Mouse (Mus musculus) midbrain, embryonic 16.5 days (tissue): Measurements from ENCODE around the gene Hoxa6. TPM values are rescaled to one million over a fixed set of nuclear protein-coding genes. Genes with fewer than 3 reads are reported as not detected.

Experiments used
- ATAC-seq: fragments of 200-750 bp; cut with Nextera tagmentation; 2 replicates; pipeline ENCODE4 v1.8.0; 2017; ENCODE audit warnings: moderate TSS enrichment
- H3K27ac ChIP-seq: fragments of 300-500 bp; sonication (generic); 2 replicates; pipeline ENCODE4 v1.5.1; 2014; ENCODE audit warnings: mild to moderate bottlenecking, low read length, mixed read lengths
- H3K27me3 ChIP-seq: fragments of 300-500 bp; sonication (generic); 2 replicates; pipeline ENCODE4 v1.6.1; 2014; ENCODE audit warnings: low read depth, low read length, mixed read lengths; ENCODE audit not compliant: control insufficient read depth, insufficient read depth
- H3K36me3 ChIP-seq: fragments of 300-500 bp; sonication (generic); 2 replicates; pipeline ENCODE4 v1.6.1; 2014; ENCODE audit warnings: mild to moderate bottlenecking, low read length, moderate library complexity, mixed read lengths; ENCODE audit not compliant: control insufficient read depth, insufficient read depth
- H3K4me1 ChIP-seq: fragments of 300-500 bp; sonication (generic); 2 replicates; pipeline ENCODE4 v1.6.1; 2014; ENCODE audit warnings: mild to moderate bottlenecking, low read length, mixed read lengths; ENCODE audit not compliant: control insufficient read depth, insufficient read depth
- H3K4me2 ChIP-seq: fragments of 300-500 bp; sonication (generic); 2 replicates; pipeline ENCODE4 v1.6.1; 2014; ENCODE audit warnings: mild to moderate bottlenecking, low read length, mixed read lengths
- H3K4me3 ChIP-seq: fragments of 300-500 bp; sonication (generic); 2 replicates; pipeline ENCODE4 v1.5.1; 2014; ENCODE audit warnings: low read depth, mild to moderate bottlenecking, low read length, moderate library complexity, mixed read lengths
- H3K9ac ChIP-seq: fragments of 300-500 bp; sonication (generic); 2 replicates; pipeline ENCODE4 v1.6.1; 2014; ENCODE audit warnings: low read depth, low read length, mixed read lengths
- H3K9me3 ChIP-seq: fragments of 300-500 bp; sonication (generic); replicated peaks from 2 replicates; pipeline ENCODE4 v1.6.1; 2014; ENCODE audit warnings: mild to moderate bottlenecking, low read length, mixed read lengths; ENCODE audit not compliant: control insufficient read depth, poor library complexity, severe bottlenecking
- WGBS: fragments of 180-500 bp; shearing (Covaris S2); extraction: QIAGEN DNeasy Blood & Tissue Kit; methylation state at CpG from one replicate; pipeline ENCODE4 v1.1.7; 2014; 5-methylcytosine and 5-hydroxymethylcytosine counted together
- polyA plus RNA-seq: library from polyadenylated mRNA; unstranded; fragments of >200 nt; fragmentation: Nextera tagmentation; extraction: Ambion mirVana; gene quantifications from 2 replicates; pipeline ENCODE4 v1.2.1, GENCODE M21; 2015

Hoxa6 gene
- polyA plus RNA-seq, 1 experiment from 2014 or later = not detected

DNA sequence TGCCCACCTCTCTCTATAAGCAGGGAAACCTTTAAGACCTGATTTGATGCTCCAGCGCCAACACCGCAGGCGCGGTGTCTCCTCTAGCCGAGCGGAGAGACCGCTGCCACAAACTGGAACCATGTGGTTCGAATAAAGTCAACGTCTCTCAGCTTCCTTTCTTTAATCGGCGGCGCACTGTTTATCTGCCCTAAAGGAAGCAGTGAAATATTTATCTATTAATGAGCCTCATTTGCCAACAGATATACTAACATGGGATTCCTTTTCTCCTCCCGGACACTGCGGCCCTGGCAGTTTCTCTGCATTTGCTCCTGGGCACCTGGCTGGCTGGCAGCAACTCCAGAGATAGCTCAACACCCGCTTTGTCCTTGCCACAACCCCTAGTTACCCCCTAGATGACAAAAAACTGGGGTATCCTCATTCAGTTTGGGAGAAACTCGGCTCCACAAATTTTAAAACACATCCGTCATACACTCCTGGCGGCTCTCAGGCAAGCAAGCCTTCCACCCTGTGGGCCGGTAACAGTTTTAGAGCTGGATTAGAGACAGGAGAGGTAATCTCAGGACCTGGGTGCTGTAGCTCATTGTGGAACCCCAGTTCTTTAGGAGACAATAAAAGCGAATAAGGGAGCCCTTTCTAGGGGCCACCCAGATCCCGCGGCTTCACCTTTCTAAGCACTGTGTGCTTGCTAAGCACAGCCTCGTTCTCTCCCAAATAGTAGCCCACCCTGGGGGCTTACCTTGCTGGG lies 9.5 kb upstream of the Hoxa6 start:
- WGBS = 4% methylated on average over 23 of the region's 23 CpGs
- H3K4me3 ChIP-seq = no peak overlapping the region
- peaks cover 3% of the 10 kb centered on the region; the same call in 1 of the 2 replicates for H3K4me1 ChIP-seq
- H3K4me2 ChIP-seq = no peak overlapping the region
- H3K27ac ChIP-seq = no peak overlapping the region
- no peaks in the 10 kb centered on the region for H3K36me3 ChIP-seq
- peaks cover 87% of the 10 kb centered on the region for H3K27me3 ChIP-seq
- no peak overlapping the region for H3K9ac ChIP-seq
- no peaks in the 10 kb centered on the region for H3K9me3 ChIP-seq
- no peak for ATAC-seq

DNA sequence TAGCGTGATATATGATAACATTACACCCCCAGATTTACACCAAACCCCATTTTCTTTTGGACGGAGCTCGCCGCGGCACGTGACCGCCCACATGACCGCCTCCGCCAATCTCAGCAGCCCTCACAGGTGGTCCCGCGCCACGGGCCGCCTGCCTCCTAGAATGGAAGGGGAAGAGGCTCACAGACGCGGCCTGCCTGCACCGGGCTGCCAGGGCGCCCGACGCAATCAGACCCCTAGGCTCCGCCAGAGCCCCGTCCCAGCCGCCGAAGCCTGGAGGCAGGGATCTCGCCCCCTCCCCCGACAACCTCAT lies 8.9 kb upstream of the Hoxa6 start:
- H3K4me1 ChIP-seq = peaks cover 3% of the 10 kb centered on the region; the same call in 1 of the 2 replicates
- peaks cover 87% of the 10 kb centered on the region for H3K27me3 ChIP-seq
- no peak overlapping the region for H3K9ac ChIP-seq
- no peaks in the 10 kb centered on the region for H3K36me3 ChIP-seq
- no peaks in the 10 kb centered on the region for H3K9me3 ChIP-seq
- H3K4me3 ChIP-seq = no peak overlapping the region; the same call in 1 of the 2 replicates
- no peak overlapping the region for H3K4me2 ChIP-seq
- ATAC-seq = no peak
- H3K27ac ChIP-seq = no peak overlapping the region
- WGBS = 0% methylated on average over 25 of the region's 25 CpGs

DNA sequence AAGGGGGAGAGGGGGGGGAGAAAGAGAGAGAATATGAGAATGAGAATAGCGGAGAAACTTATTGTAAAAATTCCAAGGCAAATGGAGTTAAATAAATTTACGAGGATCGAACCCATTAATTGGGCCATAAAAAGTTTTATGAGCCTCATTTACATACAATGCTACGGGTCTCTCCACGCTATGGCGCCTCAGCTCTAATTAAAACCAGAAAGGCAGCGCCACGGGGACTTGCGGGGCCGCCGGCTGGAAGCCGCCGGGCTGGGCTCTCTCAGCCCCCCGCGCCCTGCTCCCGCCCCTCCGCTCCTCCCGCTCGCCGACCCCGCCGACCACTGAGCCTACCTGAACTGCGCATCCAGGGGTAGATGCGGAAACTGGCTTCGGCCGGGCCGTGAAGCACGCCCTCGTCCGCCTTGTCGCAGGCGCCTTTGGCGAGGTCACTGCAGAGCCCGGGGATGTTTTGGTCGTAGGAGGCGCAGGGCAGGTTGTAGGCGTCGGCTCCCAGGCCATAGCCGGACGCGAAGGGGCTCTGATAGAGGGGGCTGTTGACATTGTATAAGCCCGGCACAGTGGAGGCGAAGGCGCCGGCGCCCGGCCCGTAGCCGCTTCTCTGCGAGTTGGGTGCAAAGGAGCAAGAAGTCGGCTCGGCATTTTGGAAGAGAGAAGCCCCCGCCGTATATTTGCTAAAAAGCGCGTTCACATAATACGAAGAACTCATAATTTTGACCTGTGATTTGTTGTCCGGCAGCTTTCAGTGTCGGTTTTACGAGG lies 8.4 kb upstream of the Hoxa6 start:
- no peak for ATAC-seq
- Histone ChIP-seq H3K9ac (no peak overlapping the region), H3K36me3 (no peaks in the 10 kb centered on the region), H3K4me1 (peaks cover 3% of the 10 kb centered on the region; the same call in 1 of the 2 replicates), H3K4me2 (no peak overlapping the region), H3K27ac (no peak overlapping the region), H3K4me3 (no peak overlapping the region; the same call in 1 of the 2 replicates), H3K9me3 (no peaks in the 10 kb centered on the region), H3K27me3 (peaks cover 87% of the 10 kb centered on the region)
- WGBS = 2% methylated on average over 60 of the region's 60 CpGs

DNA sequence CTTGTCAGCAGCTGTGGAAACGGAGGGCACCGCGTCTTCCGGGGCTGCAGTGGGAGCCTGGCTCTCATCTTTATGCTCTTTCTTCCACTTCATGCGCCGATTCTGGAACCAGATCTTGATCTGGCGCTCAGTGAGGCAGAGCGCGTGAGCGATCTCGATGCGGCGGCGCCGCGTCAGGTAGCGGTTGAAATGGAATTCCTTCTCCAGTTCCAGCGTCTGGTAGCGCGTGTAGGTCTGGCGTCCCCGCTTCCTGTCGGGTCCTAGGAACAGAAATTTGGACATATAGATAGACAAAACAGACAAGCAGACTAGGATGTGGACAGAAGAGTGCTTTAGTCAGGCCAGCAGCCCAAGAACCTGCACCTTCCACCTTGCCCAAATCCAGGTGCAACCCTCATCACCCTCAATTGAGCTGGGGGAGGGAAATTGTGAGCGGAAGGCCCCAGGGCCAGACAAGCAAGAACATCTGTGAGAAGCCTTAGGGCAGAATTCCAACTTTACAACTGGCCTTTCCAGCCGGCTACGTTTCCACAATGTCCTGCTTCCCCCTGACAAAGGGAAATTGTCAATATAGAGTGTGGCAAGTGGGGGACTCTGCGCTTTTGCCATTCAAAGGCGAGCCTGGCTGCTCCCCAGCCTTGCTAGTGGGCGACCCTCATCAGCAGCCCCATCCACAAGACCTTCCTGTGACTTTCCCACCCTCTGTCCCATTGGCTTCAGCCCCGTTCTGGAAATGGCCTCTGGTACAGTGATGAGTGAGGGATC lies 7.4 kb upstream of the Hoxa6 start:
- no peaks in the 10 kb centered on the region for H3K9me3 ChIP-seq
- no peak overlapping the region for H3K4me3 ChIP-seq
- WGBS = 4% methylated on average over 30 of the region's 30 CpGs
- H3K9ac ChIP-seq = no peak overlapping the region
- H3K27ac ChIP-seq = no peak overlapping the region
- peaks cover 2% of the 10 kb centered on the region; the same call in 1 of the 2 replicates for H3K4me1 ChIP-seq
- no peaks in the 10 kb centered on the region for H3K36me3 ChIP-seq
- no peak overlapping the region for H3K4me2 ChIP-seq
- peaks cover 91% of the 10 kb centered on the region for H3K27me3 ChIP-seq
- ATAC-seq = no peak

DNA sequence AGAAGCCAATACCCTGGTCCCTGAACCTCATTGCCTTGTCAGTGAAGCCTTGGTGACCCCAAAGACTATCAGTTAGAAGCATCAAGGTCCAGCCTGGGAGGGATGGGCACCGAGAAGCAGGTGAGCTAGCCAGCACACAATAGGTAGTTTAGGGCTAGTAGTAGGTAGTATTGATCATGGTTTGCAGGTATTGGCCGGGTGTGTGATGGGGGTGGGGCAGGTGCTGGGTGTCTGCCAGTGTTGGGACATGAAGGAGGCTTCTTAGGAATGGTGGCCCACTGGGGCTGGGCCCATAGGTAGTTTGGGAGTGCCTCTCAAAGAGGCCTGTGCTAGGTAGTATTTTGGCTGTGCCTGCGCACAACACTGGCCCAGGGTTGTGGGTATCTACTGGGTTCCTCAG lies 6.5 kb upstream of the Hoxa6 start:
- Histone ChIP-seq H3K9me3 (no peaks in the 10 kb centered on the region), H3K4me1 (peaks cover 2% of the 10 kb centered on the region; the same call in 1 of the 2 replicates), H3K9ac (no peak overlapping the region), H3K27me3 (peaks cover 88% of the 10 kb centered on the region), H3K27ac (no peak overlapping the region), H3K4me2 (no peak overlapping the region), H3K36me3 (no peaks in the 10 kb centered on the region), H3K4me3 (no peak overlapping the region)
- ATAC-seq = no peak
- 9% methylated on average over 3 of the region's 3 CpGs for WGBS

DNA sequence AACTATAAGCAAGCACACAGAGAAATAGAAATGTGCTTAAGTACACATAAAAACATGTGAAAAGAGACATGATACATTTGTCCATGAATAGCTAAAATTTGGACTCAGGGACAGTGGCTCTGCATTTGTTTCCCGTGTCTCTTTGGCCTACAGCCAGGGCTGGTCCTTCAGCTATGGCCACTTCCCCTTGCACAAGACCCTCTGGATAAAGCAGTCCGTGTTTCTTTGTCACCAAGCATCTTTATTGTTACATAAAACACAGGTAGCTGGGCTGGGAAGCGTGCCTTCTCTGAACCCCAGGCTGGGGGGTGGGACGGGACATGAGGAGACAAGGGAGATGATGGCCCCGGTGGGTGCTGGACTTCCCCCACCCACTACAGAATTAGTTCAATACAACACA lies 5.7 kb upstream of the Hoxa6 start:
- 12% methylated on average over 5 of the region's 5 CpGs for WGBS
- no peak overlapping the region for H3K4me2 ChIP-seq
- H3K4me3 ChIP-seq = no peak overlapping the region
- H3K4me1 ChIP-seq = peaks cover 2% of the 10 kb centered on the region; the same call in 1 of the 2 replicates
- H3K9ac ChIP-seq = no peak overlapping the region
- ATAC-seq = no peak
- no peak overlapping the region for H3K27ac ChIP-seq
- no peaks in the 10 kb centered on the region for H3K9me3 ChIP-seq
- H3K27me3 ChIP-seq = peaks cover 88% of the 10 kb centered on the region
- no peaks in the 10 kb centered on the region for H3K36me3 ChIP-seq

DNA sequence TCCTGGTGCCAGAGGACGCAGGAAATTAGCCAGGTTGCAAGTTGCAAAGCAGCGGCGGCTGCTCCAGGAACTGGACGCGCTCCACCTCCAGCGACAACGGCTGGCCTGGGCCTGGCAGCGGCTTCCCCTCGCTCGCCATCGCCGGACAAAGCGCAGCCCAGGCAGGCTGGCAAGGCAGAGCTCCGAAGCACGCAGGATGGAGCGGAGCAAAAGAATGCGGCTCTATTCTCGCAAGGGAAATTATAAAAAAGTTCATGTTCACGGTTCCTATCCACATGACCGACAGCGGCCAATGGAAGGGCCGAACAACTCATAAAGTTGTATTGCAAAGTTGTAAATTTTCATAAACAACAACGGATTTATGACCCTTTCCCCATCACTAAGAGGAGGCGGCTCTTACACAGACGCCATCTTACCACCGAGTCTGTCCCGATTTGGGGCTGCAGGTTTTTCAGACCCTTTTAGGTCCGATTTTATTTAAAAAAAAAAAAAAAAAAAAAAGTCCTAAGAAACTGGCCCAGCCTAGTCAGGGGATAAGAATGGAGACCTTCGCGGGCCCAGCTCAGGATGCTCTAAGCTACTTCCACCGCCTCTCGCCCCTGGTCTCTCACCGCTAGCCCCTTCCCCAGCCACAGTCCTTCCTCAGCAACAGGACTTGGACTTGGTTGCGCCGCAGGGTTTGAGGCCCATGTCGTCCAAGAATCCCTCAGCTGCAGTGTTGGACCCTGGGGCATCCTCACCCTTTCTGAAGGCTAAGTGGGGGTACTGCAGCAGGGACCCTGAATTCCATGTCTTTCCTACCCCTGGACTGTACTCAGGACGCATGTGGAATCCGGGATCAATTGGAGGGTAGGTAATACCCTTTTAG lies 4.8 kb upstream of the Hoxa6 start, which contains the start of the genes Hoxa3 and Gm28308:
Hoxa3 (minus strand) TSS at position 218 of the 868 bp plus-strand sequence.
Gm28308 (minus strand) TSS at position 221 of the 868 bp plus-strand sequence.
- no peak within 1 kb of the TSS for H3K4me2 ChIP-seq
- no peak for ATAC-seq
- H3K9me3 ChIP-seq = no peaks in the 10 kb centered on the region
- H3K27me3 ChIP-seq = peaks cover 86% of the 10 kb centered on the region
- no peak within 1 kb of the TSS for H3K27ac ChIP-seq
- no peaks in the 10 kb centered on the region for H3K36me3 ChIP-seq
- H3K4me1 ChIP-seq = peaks cover 2% of the 10 kb centered on the region; the same call in 1 of the 2 replicates
- no peak within 1 kb of the TSS for H3K9ac ChIP-seq
- 3% methylated on average over 38 of the region's 38 CpGs for WGBS
- H3K4me3 ChIP-seq = no peak within 1 kb of the TSS

DNA sequence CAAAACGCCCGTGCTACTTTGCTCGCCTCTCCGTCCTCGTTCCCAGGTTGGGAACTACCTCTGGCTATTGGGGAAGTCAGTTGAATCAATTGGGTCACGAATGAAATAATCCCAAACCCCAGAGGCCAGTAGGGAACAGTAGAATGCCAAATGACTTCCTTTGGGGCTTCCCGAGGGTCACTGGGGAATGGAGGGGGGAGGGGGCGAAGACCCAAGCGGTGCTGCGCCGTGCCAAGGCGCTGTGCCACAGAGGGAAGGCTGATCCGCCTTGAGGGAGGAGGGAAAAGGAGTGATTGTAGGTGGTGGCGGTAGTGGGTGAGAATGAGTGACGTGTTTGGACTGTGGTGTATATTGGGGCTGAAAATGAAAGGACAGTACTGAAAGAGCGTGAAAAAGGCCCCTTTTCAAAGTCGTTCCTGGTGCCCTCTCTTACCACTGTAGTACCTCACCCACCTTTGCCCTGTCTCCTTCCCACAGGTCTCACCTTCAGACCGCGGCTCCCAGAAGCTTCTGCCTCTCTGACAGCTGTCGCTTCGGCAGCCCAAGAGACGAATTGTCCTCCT lies 4.1 kb upstream of the Hoxa6 start:
- no peaks in the 10 kb centered on the region for H3K9me3 ChIP-seq
- peaks cover 83% of the 10 kb centered on the region for H3K27me3 ChIP-seq
- H3K36me3 ChIP-seq = no peaks in the 10 kb centered on the region
- H3K4me3 ChIP-seq = no peak overlapping the region
- no peak overlapping the region for H3K9ac ChIP-seq
- ATAC-seq = no peak
- WGBS = 2% methylated on average over 21 of the region's 22 CpGs
- H3K4me2 ChIP-seq = no peak overlapping the region
- H3K4me1 ChIP-seq = peaks cover 2% of the 10 kb centered on the region; the same call in 1 of the 2 replicates
- H3K27ac ChIP-seq = no peak overlapping the region
